ENCODE assay signal across 11 mouse cellular contexts in the genomic region with DNA sequence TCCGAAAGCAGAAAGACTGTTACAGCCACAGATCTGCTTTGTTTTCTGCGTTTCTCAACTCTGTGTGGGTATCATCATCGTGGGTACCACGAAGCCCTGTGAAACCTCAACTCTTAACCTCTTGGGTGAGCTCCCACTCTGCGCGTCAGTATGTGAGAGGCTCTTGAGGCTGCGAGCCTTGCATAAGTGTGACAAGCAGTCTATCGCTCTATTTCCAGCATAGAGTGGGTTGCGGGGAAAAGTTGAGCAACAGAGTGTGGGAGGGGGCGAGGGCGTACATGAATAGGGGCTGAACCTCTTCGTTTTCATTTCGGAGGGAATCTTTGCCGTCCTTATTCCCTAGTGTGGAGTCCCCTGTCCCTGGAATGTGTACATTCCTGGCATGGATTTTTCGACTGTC. TPM values are rescaled to one million over a fixed set of nuclear protein-coding genes. Genes with fewer than 3 reads are reported as not detected.
DNase-seq lines count a peak whose midpoint lies in the region; ATAC-seq and TF ChIP-seq lines count a peak whose summit lies in the region.
"Had no signal": no experiment of that assay in that cellular context is flagged by ENCODE, and none has a peak within 500 bp of the region (broad histone marks: within the 10 kb centered on the region; RNA-seq: fewer than 3 reads in every experiment).

No protein-coding gene starts in this region.

- no peaks in the 10 kb centered on the region for H3K9me3 ChIP-seq in heart, embryonic 15.5 days (replicated peaks)
- no peaks in the 10 kb centered on the region for H3K9me3 ChIP-seq in lung, embryonic 15.5 days
- H3K9me3 ChIP-seq: hindbrain, embryonic 13.5 days; midbrain, embryonic 12.5 days had no signal

- peak; percentile 2 for DNase-seq in adrenal gland, postnatal 10 days
- no peak for DNase-seq in adrenal gland, postnatal 25 days
- peak; percentile 45 to 49 for DNase-seq in layer of hippocampus, adult 2 months (ENCODE audit: low spot score in 2 of 2)
- DNase-seq in layer of hippocampus, postnatal 14 days (ENCODE audit: low spot score in 2 of 2) = no peak
- DNase-seq in adipocyte (ENCODE audit: low spot score) = no peak
- no peak for DNase-seq in spleen, postnatal 14 days (ENCODE audit: low spot score in 2 of 2)
- DNase-seq: cerebellum, postnatal 10 days had no signal

- H3K4me2 ChIP-seq in heart, embryonic 15.5 days = peak overlapping the region; percentile 50
- peak overlapping the region; percentile 44 for H3K4me2 ChIP-seq in lung, embryonic 15.5 days
- H3K4me2 ChIP-seq: hindbrain, embryonic 13.5 days; midbrain, embryonic 12.5 days had no signal

- no peaks in the 10 kb centered on the region for H3K36me3 ChIP-seq in heart, embryonic 15.5 days
- no peaks in the 10 kb centered on the region for H3K36me3 ChIP-seq in lung, embryonic 15.5 days
- H3K36me3 ChIP-seq: hindbrain, embryonic 13.5 days; midbrain, embryonic 12.5 days had no signal

- H3K4me3 ChIP-seq in layer of hippocampus, adult 2 months = peak overlapping the region; percentile 41
- peak overlapping the region; percentile 19 for H3K4me3 ChIP-seq in heart, embryonic 15.5 days
- peak overlapping the region; percentile 22 for H3K4me3 ChIP-seq in lung, embryonic 15.5 days
- H3K4me3 ChIP-seq: hindbrain, embryonic 13.5 days; midbrain, embryonic 12.5 days had no signal

- H3K9ac ChIP-seq in heart, embryonic 15.5 days = no peak overlapping the region
- no peak overlapping the region for H3K9ac ChIP-seq in lung, embryonic 15.5 days
- H3K9ac ChIP-seq: hindbrain, embryonic 13.5 days; midbrain, embryonic 12.5 days had no signal

- no peaks in the 10 kb centered on the region for H3K27me3 ChIP-seq in heart, embryonic 15.5 days
- H3K27me3 ChIP-seq in lung, embryonic 15.5 days = no peaks in the 10 kb centered on the region
- H3K27me3 ChIP-seq: hindbrain, embryonic 13.5 days; midbrain, embryonic 12.5 days had no signal

- WGBS in heart, embryonic 15.5 days = 53% methylated on average over 15 of the region's 15 CpGs
- WGBS in lung, embryonic 15.5 days = 45% methylated on average over 15 of the region's 15 CpGs

- peak overlapping the region; percentile 75 for H3K27ac ChIP-seq in layer of hippocampus, adult 2 months
- H3K27ac ChIP-seq in heart, embryonic 15.5 days = no peak overlapping the region
- no peak overlapping the region for H3K27ac ChIP-seq in lung, embryonic 15.5 days
- H3K27ac ChIP-seq: hindbrain, embryonic 13.5 days; midbrain, embryonic 12.5 days had no signal

- peaks cover 6% of the 10 kb centered on the region; the same call in 1 of the 2 replicates for H3K4me1 ChIP-seq in heart, embryonic 15.5 days (replicated peaks)
- H3K4me1 ChIP-seq in lung, embryonic 15.5 days = no peaks in the 10 kb centered on the region
- H3K4me1 ChIP-seq: hindbrain, embryonic 13.5 days; midbrain, embryonic 12.5 days had no signal

- no peak; the same call in 1 of the 2 replicates for ATAC-seq in heart, embryonic 15.5 days (replicated peaks; ENCODE audit: insufficient number of reproducible peaks, insufficient read depth, low FRiP score, low read depth)
- peak; percentile 62; the same call in 1 of the 2 replicates for ATAC-seq in lung, embryonic 15.5 days (ENCODE audit: borderline replicate concordance, extremely low read depth, low FRiP score, low TSS enrichment)

- TF ChIP-seq CTCF in layer of hippocampus, adult 2 months (conservative IDR thresholded peaks at IDR 0.05) = no peak

RNA-seq across cellular contexts. Expression of a gene that starts 44.1 kb away (rescaled TPM):
- 1 to 10 TPM; 2.4 to 2.9 TPM for total RNA-seq in adrenal gland, postnatal 10 days (2021)
- total RNA-seq in adrenal gland, postnatal 25 days (2021) = 0.49 and 0.67 TPM in 2 replicates
- 10 to 100 TPM; 50.4 to 51.4 TPM for total RNA-seq in layer of hippocampus, adult 2 months (2021)
- total RNA-seq in layer of hippocampus, postnatal 14 days (2021) = 10 to 100 TPM; 58.2 to 58.3 TPM
- 3.8 and 4.7 TPM in 2 replicates for polyA plus RNA-seq in heart, embryonic 15.5 days (2015; fragmentation: Nextera tagmentation; extraction: Ambion mirVana)
- polyA plus RNA-seq in lung, embryonic 15.5 days (2015; fragmentation: Nextera tagmentation; extraction: Ambion mirVana) = 4.9 and 5.9 TPM in 2 replicates

Comparison
In these comparisons a context has a peak if more than half of its experiments do, and no peak if none do; other contexts are left out.
1. DNase-seq: peak in adrenal gland, postnatal 10 days (single experiment) and layer of hippocampus, adult 2 months (2 of 2); none in adrenal gland, postnatal 25 days (single experiment), layer of hippocampus, postnatal 14 days (0 of 2), adipocyte (single experiment) and spleen, postnatal 14 days (0 of 2).
2. RNA of a gene that starts 44.1 kb away (total RNA-seq): 58.2 to 58.3 TPM in layer of hippocampus, postnatal 14 days and 50.4 to 51.4 TPM in layer of hippocampus, adult 2 months; 2.4 to 2.9 TPM in adrenal gland, postnatal 10 days and 0.49 to 0.67 TPM in adrenal gland, postnatal 25 days; every median in the first group is over 10 times any median in the second.
3. Peak in every context shown above with its lines, with median percentiles within 50 percentile points of each other: H3K4me3 ChIP-seq.